Mouse (Mus musculus) urinary bladder, postnatal 36 days (tissue): ENCODE data around the gene Arih2.
"Not testable (repeated sequence)": the region's sequence is repeated elsewhere in the genome, so short reads cannot be mapped to it uniquely, and the experiment has no call there.

ENCODE experiments used
- DNase-seq, 2 experiments: peaks; one replicate each; pipeline ENCODE4 v3.0.0; 2022; ENCODE audit warnings: low spot score in 2 of 2, mixed read lengths in 1 of 2

The Arih2 gene

GRCm38 (mm10) chr9:108649561-108650440, 615 bp upstream of the Arih2 start:
- no peak for DNase-seq

GRCm38 (mm10) chr9:108648166-108648565, 1.0 kb downstream of the Arih2 start:
- peak in 1 of 2 experiments; percentile 9 for DNase-seq

GRCm38 (mm10) chr9:108639825-108640224, 9.4 kb downstream of the Arih2 start:
- no peak for DNase-seq

- DNase-seq, result no peak
Measured at GRCm38 (mm10) chr9:108635415-108635814, 13.8 kb downstream of the Arih2 start.

- no peak for DNase-seq
Measured at GRCm38 (mm10) chr9:108633846-108634245, 15.3 kb downstream of the Arih2 start.

- no peak for DNase-seq
Measured at GRCm38 (mm10) chr9:108632375-108632774, 16.8 kb downstream of the Arih2 start.

- DNase-seq, result no peak
Measured at GRCm38 (mm10) chr9:108631631-108632256, 17.4 kb downstream of the Arih2 start.

- no peak for DNase-seq
Measured at GRCm38 (mm10) chr9:108630683-108631082, 18.5 kb downstream of the Arih2 start.

- no peak for DNase-seq
Measured at GRCm38 (mm10) chr9:108628141-108628540, 21.0 kb downstream of the Arih2 start.

GRCm38 (mm10) chr9:108626498-108626897, 22.7 kb downstream of the Arih2 start:
- no peak for DNase-seq

- DNase-seq, result no peak
Measured at GRCm38 (mm10) chr9:108617301-108617700, 31.9 kb downstream of the Arih2 start.

- DNase-seq, result no peak
Measured at GRCm38 (mm10) chr9:108611488-108611887, 37.7 kb downstream of the Arih2 start.

GRCm38 (mm10) chr9:108608889-108609288, 40.3 kb downstream of the Arih2 start:
- no peak for DNase-seq

- DNase-seq, result not testable (repeated sequence)
Measured at GRCm38 (mm10) chr9:108607929-108608328, 41.3 kb downstream of the Arih2 start.

- no peak for DNase-seq
Measured at GRCm38 (mm10) chr9:108601986-108602385, 47.2 kb downstream of the Arih2 start.

- no peak for DNase-seq
Measured at GRCm38 (mm10) chr9:108600011-108600410, 49.2 kb downstream of the Arih2 start.

- DNase-seq, result no peak
Measured at GRCm38 (mm10) chr9:108599021-108599566, 50.1 kb downstream of the Arih2 start.

- DNase-seq, result peak; percentile 44 to 47
Measured at GRCm38 (mm10) chr9:108596998-108597764, 52.0 kb downstream of the Arih2 start, which contains the start of gene P4htm. Gene P4htm (minus strand): TSS chr9:108597667.

GRCm38 (mm10) chr9:108594354-108594753, 54.8 kb downstream of the Arih2 start:
- no peak for DNase-seq

GRCm38 (mm10) chr9:108591462-108591861, 57.7 kb downstream of the Arih2 start:
- no peak for DNase-seq

- no peak for DNase-seq
Measured at GRCm38 (mm10) chr9:108589229-108589628, 60.0 kb downstream of the Arih2 start.
